Mouse (Mus musculus): Measurements from ENCODE around the gene Txnip.

DNA sequence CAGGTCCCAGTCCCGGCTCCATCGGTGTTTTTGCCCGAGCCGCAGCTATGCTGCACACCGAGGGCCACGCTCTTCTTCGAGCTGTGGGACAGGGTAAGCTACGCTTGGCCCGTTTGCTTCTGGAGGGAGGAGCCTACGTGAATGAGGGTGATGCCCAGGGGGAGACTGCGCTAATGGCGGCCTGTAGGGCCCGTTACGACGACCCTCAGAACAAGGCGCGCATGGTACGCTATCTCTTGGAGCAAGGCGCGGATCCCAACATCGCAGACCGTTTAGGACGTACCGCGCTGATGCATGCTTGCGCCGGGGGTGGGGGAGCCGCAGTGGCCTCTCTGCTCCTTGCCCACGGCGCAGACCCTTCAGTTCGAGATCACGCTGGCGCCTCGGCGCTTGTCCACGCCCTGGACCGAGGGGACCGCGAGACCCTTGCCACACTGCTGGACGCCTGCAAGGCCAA, 39.7 kb downstream of the Txnip start:
- no peak for TF ChIP-seq POU5F1 (IDR thresholded peaks at IDR 0.05; ENCODE audit: borderline replicate concordance, low read length)
- no peak for TF ChIP-seq CTCF (conservative IDR thresholded peaks at IDR 0.05; ENCODE audit: low read length)
